Mouse (Mus musculus): ENCODE measurements around the gene Gm20605. TPM values are rescaled to one million over a fixed set of nuclear protein-coding genes. Genes with fewer than 3 reads are reported as not detected.

The Gm20605 gene
- polyA plus RNA-seq, 1 experiment = 12.2 TPM

DNA sequence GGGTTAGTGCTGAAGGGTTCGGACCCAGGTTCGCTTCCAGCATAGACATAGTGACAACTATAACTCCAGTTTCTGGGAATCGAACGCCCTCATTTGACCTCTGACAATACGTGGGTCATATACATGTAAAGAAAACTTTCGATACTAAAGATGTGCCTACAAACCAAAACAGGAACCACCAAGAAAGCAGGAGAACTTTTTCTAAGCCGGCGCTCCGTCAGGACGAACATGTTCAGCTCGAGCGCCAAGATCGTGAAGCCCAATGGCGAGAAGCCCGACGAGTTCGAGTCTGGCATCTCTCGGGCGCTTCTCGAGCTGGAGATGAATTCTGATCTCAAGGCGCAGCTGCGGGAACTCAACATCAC, 27.6 kb upstream of the Gm20605 start:
- TF ChIP-seq CTCF (conservative IDR thresholded peaks at IDR 0.05; ENCODE audit: insufficient read depth, insufficient read length, low read depth, low read length) (no peak), POLR2A (IDR thresholded peaks at IDR 0.05; ENCODE audit: low read depth, low read length) (no peak)
- peaks cover 11% of the 10 kb centered on the region; the same call in 1 of the 2 replicates for H3K4me1 ChIP-seq (ENCODE audit: control insufficient read depth, insufficient read depth, low read length)
- no peak for DNase-seq
- H3K27ac ChIP-seq (ENCODE audit: insufficient read depth, low read depth, low read length) = peak overlapping the region; percentile 79
- no peaks in the 10 kb centered on the region for H3K27me3 ChIP-seq (replicated peaks; ENCODE audit: control insufficient read depth, insufficient read depth, low read length)
- WGBS = under 1% methylated on average over 22 of the region's 22 CpGs
- peak overlapping the region; percentile 62 for H3K4me3 ChIP-seq (ENCODE audit: insufficient read depth, low read depth, low read length)
- H3K36me3 ChIP-seq (ENCODE audit: control insufficient read depth, insufficient read depth, low read length) = no peaks in the 10 kb centered on the region

DNA sequence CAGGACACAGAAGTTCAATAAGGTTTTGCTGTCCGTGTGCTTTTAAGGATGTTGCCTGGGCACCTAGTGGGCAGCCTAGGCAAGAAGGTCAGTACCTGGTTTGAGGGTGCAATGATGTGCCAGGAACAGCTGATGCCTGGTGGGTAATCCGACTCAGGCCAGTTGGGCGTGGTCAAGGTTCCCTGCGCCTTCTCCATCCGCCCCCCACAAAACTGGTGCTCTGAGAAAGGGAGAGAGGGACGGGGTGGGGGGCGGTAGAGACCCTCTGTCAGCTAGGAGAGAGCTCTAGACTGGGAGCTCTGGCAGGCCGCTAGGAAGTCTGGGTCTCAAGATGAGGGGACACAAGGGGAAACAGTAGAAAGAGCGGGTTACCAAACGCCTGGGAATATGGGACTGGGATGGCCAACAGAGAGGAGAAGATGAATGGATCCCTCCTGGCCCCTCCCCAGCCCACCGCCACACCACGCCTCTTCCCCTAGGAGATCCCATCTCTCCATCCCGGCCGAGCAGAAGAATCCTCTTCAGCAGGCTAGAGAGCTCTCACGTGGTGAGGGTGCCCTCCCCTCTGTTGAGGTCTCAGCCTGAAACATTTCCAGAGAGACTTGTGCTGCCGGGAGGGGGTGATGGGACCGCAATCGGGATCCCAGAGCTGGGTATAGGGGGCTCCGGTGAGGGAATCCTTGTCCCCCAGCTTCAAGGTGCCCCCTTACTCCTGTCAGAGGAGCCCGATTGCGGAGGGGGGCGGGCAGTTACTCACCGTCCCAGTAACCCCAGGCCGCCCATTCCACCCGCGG, 20.9 kb upstream of the Gm20605 start:
- no peaks in the 10 kb centered on the region for H3K36me3 ChIP-seq (ENCODE audit: control insufficient read depth, insufficient read depth, low read length)
- H3K4me3 ChIP-seq (ENCODE audit: insufficient read depth, low read depth, low read length) = no peak overlapping the region
- no peak for TF ChIP-seq CTCF (conservative IDR thresholded peaks at IDR 0.05; ENCODE audit: insufficient read depth, insufficient read length, low read depth, low read length)
- no peak for TF ChIP-seq POLR2A (IDR thresholded peaks at IDR 0.05; ENCODE audit: low read depth, low read length)
- DNase-seq = no peak
- WGBS = 49% methylated on average over 26 of the region's 26 CpGs
- peaks cover 8% of the 10 kb centered on the region for H3K4me1 ChIP-seq (ENCODE audit: control insufficient read depth, insufficient read depth, low read length)
- H3K27ac ChIP-seq (ENCODE audit: insufficient read depth, low read depth, low read length) = no peak overlapping the region
- no peaks in the 10 kb centered on the region for H3K27me3 ChIP-seq (replicated peaks; ENCODE audit: control insufficient read depth, insufficient read depth, low read length)

DNA sequence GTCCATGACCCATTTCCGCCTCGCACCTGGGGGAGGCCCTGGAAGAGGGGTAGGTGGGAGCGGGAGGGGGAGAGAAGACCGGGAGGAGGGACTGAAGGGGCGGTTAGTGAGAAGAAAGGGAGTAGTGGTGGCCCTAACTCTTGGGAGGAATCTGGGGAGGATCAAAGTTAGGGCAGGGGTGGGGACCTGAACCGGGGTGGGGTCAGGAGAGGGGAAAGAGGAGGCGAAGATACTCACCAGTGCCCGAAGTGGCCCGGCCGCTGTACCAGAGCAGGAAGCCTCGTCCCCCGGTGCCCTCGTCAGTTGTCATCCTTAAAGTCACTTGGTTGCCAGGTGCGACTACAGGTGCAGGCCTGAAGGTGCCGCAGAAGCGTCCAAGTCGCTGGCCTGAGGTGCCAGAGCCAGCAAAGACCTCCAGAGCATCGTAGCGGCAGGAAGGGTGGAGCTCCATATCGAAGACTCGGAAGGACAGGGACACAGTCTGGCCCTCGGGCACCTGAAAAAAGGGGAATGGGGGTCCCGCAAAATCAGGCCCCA, 20.3 kb upstream of the Gm20605 start:
- H3K4me3 ChIP-seq (ENCODE audit: insufficient read depth, low read depth, low read length) = no peak overlapping the region
- peaks cover 12% of the 10 kb centered on the region for H3K4me1 ChIP-seq (ENCODE audit: control insufficient read depth, insufficient read depth, low read length)
- H3K27ac ChIP-seq (ENCODE audit: insufficient read depth, low read depth, low read length) = no peak overlapping the region
- no peak for DNase-seq
- no peaks in the 10 kb centered on the region for H3K36me3 ChIP-seq (ENCODE audit: control insufficient read depth, insufficient read depth, low read length)
- TF ChIP-seq CTCF (conservative IDR thresholded peaks at IDR 0.05; ENCODE audit: insufficient read depth, insufficient read length, low read depth, low read length) = no peak; the same call in 1 of the 2 replicates
- 30% methylated on average over 23 of the region's 23 CpGs for WGBS
- H3K27me3 ChIP-seq (replicated peaks; ENCODE audit: control insufficient read depth, insufficient read depth, low read length) = no peaks in the 10 kb centered on the region

GRCm38 (mm10) chr5:137609292-137609691, 19.7 kb upstream of the Gm20605 start:
- 72% methylated on average over 3 of the region's 3 CpGs for WGBS
- Histone ChIP-seq H3K4me1 (ENCODE audit: control insufficient read depth, insufficient read depth, low read length) (peaks cover 14% of the 10 kb centered on the region), H3K4me3 (ENCODE audit: insufficient read depth, low read depth, low read length) (no peak overlapping the region), H3K27me3 (replicated peaks; ENCODE audit: control insufficient read depth, insufficient read depth, low read length) (no peaks in the 10 kb centered on the region), H3K36me3 (ENCODE audit: control insufficient read depth, insufficient read depth, low read length) (no peaks in the 10 kb centered on the region), H3K27ac (ENCODE audit: insufficient read depth, low read depth, low read length) (no peak overlapping the region)
- TF ChIP-seq CTCF (conservative IDR thresholded peaks at IDR 0.05; ENCODE audit: insufficient read depth, insufficient read length, low read depth, low read length) = no peak
- no peak for TF ChIP-seq POLR2A (IDR thresholded peaks at IDR 0.05; ENCODE audit: low read depth, low read length)
- DNase-seq = no peak

DNA sequence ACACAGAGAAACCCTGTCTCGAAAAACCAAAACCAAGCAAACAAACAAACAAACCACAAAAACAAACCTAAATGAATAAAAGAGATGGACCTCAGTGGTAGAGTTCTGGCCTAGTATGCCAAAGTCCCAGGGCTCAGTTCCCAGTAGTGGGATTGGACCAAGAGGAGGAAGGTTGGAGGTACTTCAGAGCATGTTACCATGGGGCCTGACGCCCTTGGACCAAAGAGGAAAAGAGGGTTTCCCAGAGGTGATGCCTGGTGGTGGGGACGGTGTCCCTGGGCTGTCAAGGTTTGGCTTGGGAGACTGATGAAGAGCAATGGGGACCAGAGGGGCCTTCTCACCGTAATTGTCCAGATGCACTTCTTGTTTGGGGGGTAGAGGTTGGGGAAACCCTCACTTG, 18.9 kb upstream of the Gm20605 start:
- no peak for DNase-seq
- Histone ChIP-seq H3K27me3 (replicated peaks; ENCODE audit: control insufficient read depth, insufficient read depth, low read length) (no peaks in the 10 kb centered on the region), H3K4me3 (ENCODE audit: insufficient read depth, low read depth, low read length) (peak overlapping the region; percentile 49), H3K27ac (ENCODE audit: insufficient read depth, low read depth, low read length) (peak overlapping the region; percentile 59), H3K36me3 (ENCODE audit: control insufficient read depth, insufficient read depth, low read length) (no peaks in the 10 kb centered on the region), H3K4me1 (ENCODE audit: control insufficient read depth, insufficient read depth, low read length) (peaks cover 14% of the 10 kb centered on the region)
- WGBS = 76% methylated on average over 4 of the region's 4 CpGs
- no peak for TF ChIP-seq CTCF (conservative IDR thresholded peaks at IDR 0.05; ENCODE audit: insufficient read depth, insufficient read length, low read depth, low read length)
- TF ChIP-seq POLR2A (IDR thresholded peaks at IDR 0.05; ENCODE audit: low read depth, low read length) = no peak

DNA sequence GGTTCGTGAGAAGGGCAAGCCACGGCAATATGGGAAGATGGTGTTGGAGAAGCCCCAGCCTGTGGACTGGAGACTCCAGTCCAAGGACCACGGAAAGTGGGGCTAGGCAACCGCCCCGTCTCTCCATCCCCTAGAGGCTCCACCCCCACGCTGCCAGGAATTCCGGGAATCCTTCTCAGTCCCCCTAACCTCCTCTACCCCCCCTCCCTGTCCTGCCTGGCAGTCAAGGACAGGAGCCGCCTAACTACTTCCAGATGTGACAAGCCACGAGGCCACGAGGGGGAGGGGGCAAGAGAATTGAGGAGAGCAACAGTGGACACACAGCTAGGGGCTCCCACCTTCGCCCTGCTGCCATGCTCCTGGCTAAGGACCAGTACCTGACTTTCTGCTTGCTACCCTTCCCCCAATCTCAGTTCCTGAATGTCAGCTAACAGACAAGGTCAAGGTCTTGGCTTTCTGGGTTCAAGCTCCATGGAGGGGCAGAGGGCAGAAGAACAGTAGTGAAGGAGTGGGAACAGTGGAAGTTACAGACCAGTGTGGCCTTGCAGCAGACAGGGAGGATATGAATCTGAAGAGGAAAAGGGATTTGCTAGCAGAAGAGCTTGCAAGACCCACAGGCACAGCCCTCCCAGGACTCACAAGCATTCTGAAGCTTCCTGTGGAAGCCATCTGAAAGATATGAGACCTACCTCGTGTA, 18.3 kb upstream of the Gm20605 start:
- H3K27ac ChIP-seq (ENCODE audit: insufficient read depth, low read depth, low read length) = peak overlapping the region; percentile 89
- H3K27me3 ChIP-seq (replicated peaks; ENCODE audit: control insufficient read depth, insufficient read depth, low read length) = no peaks in the 10 kb centered on the region
- TF ChIP-seq CTCF (conservative IDR thresholded peaks at IDR 0.05; ENCODE audit: insufficient read depth, insufficient read length, low read depth, low read length) (no peak), POLR2A (IDR thresholded peaks at IDR 0.05; ENCODE audit: low read depth, low read length) (no peak)
- H3K4me3 ChIP-seq (ENCODE audit: insufficient read depth, low read depth, low read length) = peak overlapping the region; percentile 49
- peak; percentile 87 for DNase-seq
- H3K36me3 ChIP-seq (ENCODE audit: control insufficient read depth, insufficient read depth, low read length) = no peaks in the 10 kb centered on the region
- H3K4me1 ChIP-seq (ENCODE audit: control insufficient read depth, insufficient read depth, low read length) = peaks cover 14% of the 10 kb centered on the region
- 9% methylated on average over 12 of the region's 12 CpGs for WGBS

- WGBS = 19% methylated on average over 6 of the region's 6 CpGs
- H3K4me1 ChIP-seq (ENCODE audit: control insufficient read depth, insufficient read depth, low read length) = peaks cover 14% of the 10 kb centered on the region
- H3K27me3 ChIP-seq (replicated peaks; ENCODE audit: control insufficient read depth, insufficient read depth, low read length) = no peaks in the 10 kb centered on the region
- peak overlapping the region; percentile 49 for H3K4me3 ChIP-seq (ENCODE audit: insufficient read depth, low read depth, low read length)
- no peaks in the 10 kb centered on the region for H3K36me3 ChIP-seq (ENCODE audit: control insufficient read depth, insufficient read depth, low read length)
- peak overlapping the region; percentile 89 for H3K27ac ChIP-seq (ENCODE audit: insufficient read depth, low read depth, low read length)
- peak; percentile 54 for DNase-seq
- no peak for TF ChIP-seq CTCF (conservative IDR thresholded peaks at IDR 0.05; ENCODE audit: insufficient read depth, insufficient read length, low read depth, low read length)
- TF ChIP-seq POLR2A (IDR thresholded peaks at IDR 0.05; ENCODE audit: low read depth, low read length) = no peak
These were observed 17.8 kb upstream of the Gm20605 start for GRCm38 (mm10) chr5:137611245-137611602.
